Mouse (Mus musculus) megakaryocyte, embryonic 14.5 days (primary cell): ENCODE measurements around the gene Pygb.

Experiments
- FLI1 ChIP-seq: IDR thresholded peaks from 2 replicates; pipeline ENCODE4 v1.6.1; 2012; ENCODE audit warnings: low read length, inconsistent platforms, mixed read lengths
- GATA1 ChIP-seq: IDR thresholded peaks from 3 replicates; pipeline ENCODE4 v1.6.1; 2012; ENCODE audit warnings: mixed read lengths, low read length, inconsistent platforms, borderline replicate concordance

DNA sequence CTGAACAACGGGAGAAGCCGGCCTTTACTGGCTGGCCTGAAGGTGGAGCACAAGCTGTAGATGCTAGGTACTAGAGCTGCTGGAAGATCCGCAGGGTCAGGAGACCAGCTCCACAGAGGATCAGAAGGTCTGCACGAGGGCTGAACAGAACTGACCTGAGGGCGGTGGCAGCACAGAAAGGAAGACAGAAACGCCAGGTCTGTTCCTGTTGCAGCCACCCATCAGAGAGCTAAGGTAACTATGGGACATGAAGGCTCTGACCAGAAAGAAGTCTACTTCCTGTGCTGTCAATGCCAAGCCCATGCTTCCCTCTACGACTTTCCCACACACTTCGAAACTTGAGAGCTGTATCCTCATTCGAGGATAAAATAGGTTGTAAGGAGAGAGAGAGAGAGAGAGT lies 64.7 kb downstream of the Pygb start:
- TF ChIP-seq FLI1 = no peak
- no peak for TF ChIP-seq GATA1
